Mouse (Mus musculus) hematopoietic stem cell, adult 5-6 weeks (primary cell): ENCODE measurements around the gene A930004D18Rik. TPM values are rescaled to one million over a fixed set of nuclear protein-coding genes. Genes with fewer than 3 reads are reported as not detected.

Experiments used
- ATAC-seq, 2 experiments: fragments of 125-278 bp in 1 of 2; replicated peaks in 1 of 2; 2 replicates each; pipeline ENCODE4 v1.8.0; 2016 to 2017; ENCODE audit warnings: inconsistent platforms in 2 of 2, mild to moderate bottlenecking in 2 of 2, moderate number of reproducible peaks in 2 of 2, low read depth in 1 of 2, moderate TSS enrichment in 1 of 2; ENCODE audit not compliant: low FRiP score in 2 of 2, poor library complexity in 2 of 2, severe bottlenecking in 2 of 2, insufficient read depth in 1 of 2, low TSS enrichment in 1 of 2
- total RNA-seq: library from RNA; stranded (forward); fragments of 172-1452, 232-1000 nt; gene quantifications from 2 replicates; pipeline ENCODE4 v1.2.3, GENCODE M21; 2017

Gene A930004D18Rik
- total RNA-seq, 1 experiment from 2014 or later = not detected

DNA sequence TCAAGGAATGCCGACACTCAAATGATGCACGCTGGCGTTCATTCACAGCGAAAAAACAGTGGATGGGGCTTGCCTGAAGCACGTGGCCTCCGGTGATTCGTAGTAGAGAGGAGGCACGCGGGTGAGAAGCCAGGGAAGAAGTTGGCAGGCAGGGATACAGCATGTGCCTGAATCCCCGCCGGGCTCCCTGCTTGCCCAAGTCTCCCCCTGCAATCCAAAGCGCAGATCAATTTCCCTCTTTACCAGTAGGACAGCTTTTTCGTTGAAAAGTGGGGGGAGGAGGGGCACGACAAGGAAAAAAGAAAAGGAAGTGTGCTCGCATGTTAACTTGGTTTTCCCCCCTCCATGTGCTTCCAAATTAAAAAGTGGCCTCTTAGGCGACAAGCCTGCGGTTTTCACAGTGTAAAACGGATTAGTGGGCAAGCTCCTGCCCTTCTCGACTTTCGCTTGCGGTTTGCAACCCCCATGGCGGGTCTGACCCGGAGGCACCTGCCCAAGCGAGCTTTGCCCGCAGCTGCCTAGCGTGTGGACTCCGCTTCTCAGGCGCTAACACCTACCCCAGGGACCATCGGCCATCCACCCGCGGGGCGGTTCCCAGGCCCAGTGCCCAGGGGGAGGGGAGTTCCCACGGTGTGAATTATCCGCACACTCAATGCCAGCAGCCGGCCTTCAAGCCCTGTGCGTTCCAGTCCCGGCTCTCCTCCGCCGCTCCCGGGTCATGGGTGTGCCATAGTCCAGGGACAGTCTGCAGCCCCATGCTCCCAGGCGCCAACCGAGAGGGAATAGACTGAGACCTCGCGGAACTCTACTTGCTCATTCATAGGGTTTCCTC lies 11.2 kb downstream of the A930004D18Rik start:
- ATAC-seq = peak; percentile 9 to 43; a peak in 3 of 4 replicates

GRCm38 (mm10) chr2:18025781-18026115 lies 11.8 kb downstream of the A930004D18Rik start:
- no peak for ATAC-seq

DNA sequence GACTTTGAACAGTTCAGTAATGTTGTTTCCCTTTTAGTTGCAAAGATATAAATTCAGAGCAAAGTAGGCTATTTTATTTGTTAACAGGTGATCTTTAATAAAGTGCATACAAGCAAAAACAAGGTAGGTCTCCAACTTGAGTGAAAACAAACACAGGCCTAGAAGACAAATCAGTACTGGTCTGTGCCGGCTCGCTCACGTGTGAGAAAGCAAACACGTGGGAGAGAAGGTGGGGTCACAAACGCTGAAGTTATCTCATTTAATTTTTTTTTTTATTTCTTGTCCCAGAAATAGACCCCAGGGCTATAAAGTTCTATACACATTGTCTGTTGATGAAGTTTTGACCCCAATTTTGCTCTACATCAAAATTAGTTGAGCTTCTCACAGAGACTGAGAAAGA lies 12.4 kb downstream of the A930004D18Rik start:
- no peak for ATAC-seq

DNA sequence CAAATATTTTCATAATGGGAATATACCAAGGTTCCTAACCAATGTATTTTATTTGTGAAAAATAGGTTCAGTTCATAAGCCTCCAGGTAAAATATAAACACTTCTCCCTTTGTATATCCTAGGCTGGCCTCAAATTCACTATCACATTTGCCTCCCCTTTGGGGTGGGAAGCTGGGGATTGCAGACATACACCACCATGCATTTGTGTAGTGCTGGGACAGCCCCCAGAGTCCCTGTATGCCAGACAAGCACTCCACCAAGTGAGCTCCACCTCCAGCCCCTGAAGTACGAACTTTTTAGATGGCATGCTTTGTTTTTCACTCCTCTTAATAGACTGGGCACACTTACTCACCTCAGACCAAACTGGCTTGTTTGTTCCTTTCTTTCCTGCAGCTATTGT lies 14.7 kb downstream of the A930004D18Rik start:
- no peak for ATAC-seq

DNA sequence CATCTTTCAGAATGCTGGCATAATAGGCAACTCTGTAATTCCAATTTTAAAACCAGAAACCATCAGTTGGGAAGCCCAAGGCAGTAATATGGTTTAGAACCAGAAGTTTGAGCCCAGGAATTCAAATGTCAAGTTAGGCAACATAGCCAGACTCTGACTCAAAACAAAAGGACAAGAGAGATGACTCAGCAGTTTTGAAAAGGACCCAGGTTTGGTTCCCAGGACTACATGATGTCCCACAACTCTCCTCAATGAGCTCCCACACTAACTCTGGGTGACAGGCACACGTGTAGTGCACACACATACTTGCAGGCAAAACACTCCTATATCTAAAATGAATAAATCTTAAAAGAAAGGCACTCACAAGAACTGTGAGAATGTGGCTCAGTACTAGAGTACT lies 18.4 kb downstream of the A930004D18Rik start:
- ATAC-seq = no peak

DNA sequence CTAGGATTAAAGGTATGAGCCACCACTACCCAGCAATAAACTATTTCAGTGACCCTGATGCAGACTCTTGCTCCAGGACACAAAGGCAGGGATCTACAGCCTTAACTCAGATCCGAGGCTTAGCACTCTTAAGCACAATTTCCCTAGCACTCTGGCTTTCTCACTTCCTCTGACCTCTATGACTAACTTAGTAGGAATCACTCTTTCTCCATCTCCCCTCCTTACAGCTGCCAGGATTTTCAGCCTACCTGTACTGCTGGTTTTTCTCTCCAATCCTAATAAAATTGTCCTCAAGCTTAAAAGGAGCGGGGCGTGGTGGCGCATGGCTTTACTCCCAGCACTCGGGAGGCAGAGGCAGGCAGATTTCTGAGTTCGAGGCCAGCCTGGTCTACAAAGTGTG lies 20.2 kb downstream of the A930004D18Rik start:
- no peak for ATAC-seq

- ATAC-seq = no peak
Measured at GRCm38 (mm10) chr2:18016639-18017038, 20.9 kb downstream of the A930004D18Rik start.

- no peak for ATAC-seq
Measured at GRCm38 (mm10) chr2:18015581-18015980, 22.0 kb downstream of the A930004D18Rik start.

DNA sequence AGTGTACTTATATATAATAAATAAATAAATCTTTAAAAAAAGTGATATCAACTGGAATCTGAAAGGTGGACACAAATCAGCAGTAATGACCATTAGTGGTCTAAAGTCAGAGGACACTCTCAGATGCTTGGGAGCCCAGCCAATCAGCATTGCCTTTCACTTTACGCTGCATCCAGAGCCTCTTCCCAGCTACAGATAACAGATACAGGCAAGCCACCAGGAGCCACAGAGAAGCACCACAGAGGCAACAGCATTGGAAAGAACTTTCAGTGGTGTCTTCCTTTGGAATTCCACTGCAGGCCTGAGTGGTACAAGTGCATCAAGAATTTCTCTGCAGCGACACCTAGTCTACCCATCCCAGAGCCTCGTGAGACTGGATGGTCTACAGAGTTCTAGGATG lies 24.7 kb downstream of the A930004D18Rik start:
- ATAC-seq = no peak

DNA sequence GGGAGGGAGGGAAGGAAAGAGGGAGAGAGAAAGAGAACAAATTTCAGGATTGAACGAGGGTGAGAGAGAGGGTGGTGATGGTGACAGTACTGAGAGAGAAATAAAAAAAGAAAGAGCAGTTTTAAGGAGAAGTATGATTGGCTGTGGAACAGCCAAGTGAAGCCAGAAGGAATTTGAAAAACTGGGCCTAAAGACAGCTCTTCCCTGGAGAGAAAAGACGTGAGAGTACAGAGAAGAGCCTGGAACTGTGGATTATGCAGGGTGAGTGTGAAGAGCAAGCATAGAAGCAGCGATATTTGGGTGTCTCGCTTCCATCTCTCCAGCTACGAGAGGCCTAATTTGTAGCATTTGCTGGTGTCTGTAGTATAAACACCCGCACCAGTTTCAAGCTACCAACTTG lies 26.3 kb downstream of the A930004D18Rik start:
- ATAC-seq = no peak

- ATAC-seq = no peak
Measured at GRCm38 (mm10) chr2:18005137-18005536, 32.4 kb downstream of the A930004D18Rik start.

DNA sequence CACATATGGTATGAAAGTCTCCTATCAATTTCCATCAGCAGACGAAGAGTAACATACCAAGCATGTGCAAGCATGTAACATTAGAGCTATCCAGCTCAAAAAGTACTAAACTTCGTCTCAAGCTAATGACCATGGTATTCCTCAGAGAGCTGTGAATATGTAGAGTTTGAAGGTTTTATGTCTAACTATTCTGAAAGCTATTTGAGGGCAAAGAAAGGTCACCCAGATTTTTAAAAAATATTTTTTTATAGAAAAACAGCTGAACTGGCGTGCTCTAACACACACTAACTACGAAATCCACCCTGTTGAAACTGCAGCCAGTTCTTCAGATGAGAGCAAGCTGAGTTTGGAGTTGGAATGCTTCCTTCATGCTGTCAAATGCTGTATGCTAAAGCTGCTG lies 33.3 kb downstream of the A930004D18Rik start:
- ATAC-seq = no peak

DNA sequence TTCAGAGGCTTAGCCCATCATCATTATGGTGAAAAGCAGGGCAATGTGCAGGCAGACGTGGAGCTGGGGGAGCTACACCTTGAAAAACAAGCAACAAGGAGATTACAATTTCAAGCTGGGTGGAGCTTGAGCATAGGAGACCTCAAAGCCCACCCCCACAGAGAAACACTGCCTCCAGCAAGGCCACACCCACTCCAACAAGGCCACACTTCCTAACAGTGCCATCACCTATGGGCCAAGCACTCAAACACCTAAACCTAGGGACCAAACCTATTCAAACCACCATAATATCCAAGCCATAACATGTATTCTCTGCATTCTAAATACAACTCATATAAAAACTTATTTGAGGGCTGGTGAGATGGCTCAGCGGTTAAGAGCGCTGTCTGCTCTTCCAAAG lies 35.2 kb downstream of the A930004D18Rik start:
- no peak for ATAC-seq

- no peak for ATAC-seq
Measured at GRCm38 (mm10) chr2:17996858-17997257, 40.7 kb downstream of the A930004D18Rik start, which contains the start of gene H2al2a. H2al2a (minus strand) TSS chr2:17996958.

- ATAC-seq = 0 out of 4 replicates have a peak, but pooled peaks of 1 of the 2 experiments have one; percentile 17
Measured at GRCm38 (mm10) chr2:17989562-17989961, 48.0 kb downstream of the A930004D18Rik start.

DNA sequence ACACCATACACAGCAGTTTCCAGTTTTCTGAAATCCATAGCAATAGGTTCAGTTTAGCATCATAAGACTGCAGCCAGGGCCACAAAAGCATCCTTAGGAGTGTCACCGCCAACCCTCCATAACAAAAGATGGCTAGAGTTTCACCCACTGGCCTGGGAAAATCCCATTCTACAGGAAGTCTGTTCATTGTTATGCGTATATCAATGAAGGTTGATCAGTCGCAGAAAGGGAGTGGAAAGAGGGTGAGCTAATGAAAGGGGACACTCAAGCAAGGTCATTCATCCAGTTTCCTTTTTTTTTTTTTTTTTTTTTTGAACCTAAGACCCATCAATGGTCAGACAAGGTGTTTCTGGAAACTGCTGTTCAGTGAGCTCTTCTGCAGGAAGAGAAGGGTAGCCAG lies 48.4 kb downstream of the A930004D18Rik start:
- ATAC-seq = no peak

GRCm38 (mm10) chr2:17986694-17987093 lies 50.8 kb downstream of the A930004D18Rik start:
- no peak for ATAC-seq

DNA sequence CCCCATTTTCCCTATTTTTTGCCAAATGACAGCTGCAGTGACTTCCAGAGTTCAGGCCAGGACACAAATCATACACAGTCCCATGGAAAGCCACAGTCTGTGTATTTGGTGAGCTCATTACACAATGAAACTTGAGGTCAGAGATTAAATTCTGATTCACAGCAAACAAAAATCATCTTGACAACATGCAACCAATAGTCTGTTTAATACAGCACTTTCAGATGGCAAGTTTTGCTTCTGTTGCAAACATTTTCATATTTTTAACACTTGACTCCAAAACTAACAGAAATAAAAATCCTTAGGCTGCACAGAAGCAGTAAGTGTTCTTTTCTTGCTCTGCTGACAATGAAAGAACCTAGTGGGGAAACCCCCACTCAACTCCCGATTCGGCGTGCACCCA lies 52.8 kb downstream of the A930004D18Rik start:
- ATAC-seq = no peak

GRCm38 (mm10) chr2:17982747-17983146 lies 54.8 kb downstream of the A930004D18Rik start:
- ATAC-seq = no peak
